Mouse (Mus musculus) ES-Bruce4 (cell line): ENCODE data around the gene Gpn3. TPM values are rescaled to one million over a fixed set of nuclear protein-coding genes. Genes with fewer than 3 reads are reported as not detected.

Experiments used
- H3K27ac ChIP-seq: 2 replicates; pipeline ENCODE4 v1.5.1; 2012; ENCODE audit warnings: low read length, inconsistent platforms; ENCODE audit not compliant: insufficient read depth
- H3K27me3 ChIP-seq: 2 replicates; pipeline ENCODE4 v1.6.1; 2012; ENCODE audit warnings: mild to moderate bottlenecking, low read length, inconsistent platforms; ENCODE audit not compliant: control insufficient read depth, poor library complexity, insufficient read depth, severe bottlenecking
- H3K36me3 ChIP-seq: 2 replicates; pipeline ENCODE4 v1.6.1; 2012; ENCODE audit warnings: inconsistent platforms, mild to moderate bottlenecking, low read length, moderate library complexity; ENCODE audit not compliant: control insufficient read depth, poor library complexity, insufficient read depth, severe bottlenecking
- H3K4me1 ChIP-seq: one replicate; pipeline ENCODE4 v1.8.1; 2011; ENCODE audit warnings: low read length; ENCODE audit not compliant: control insufficient read depth, insufficient read depth
- H3K4me3 ChIP-seq: 2 replicates; pipeline ENCODE4 v1.5.1; 2011; ENCODE audit warnings: low read depth, mild to moderate bottlenecking, low read length
- H3K9ac ChIP-seq: 2 replicates; pipeline ENCODE4 v1.6.1; 2012; ENCODE audit warnings: low read depth, mild to moderate bottlenecking, inconsistent platforms; ENCODE audit not compliant: poor library complexity, severe bottlenecking
- H3K9me3 ChIP-seq: replicated peaks from 2 replicates; pipeline ENCODE4 v1.6.1; 2012; ENCODE audit warnings: mild to moderate bottlenecking, low read length, inconsistent platforms; ENCODE audit not compliant: control insufficient read depth, poor library complexity, insufficient read depth, severe bottlenecking
- CTCF ChIP-seq: IDR thresholded peaks from one replicate; pipeline ENCODE4 v1.8.1; 2011; ENCODE audit warnings: low read depth, low read length
- EP300 ChIP-seq: IDR thresholded peaks from 2 replicates; pipeline ENCODE4 v1.6.1; 2011; ENCODE audit warnings: low read depth, low read length; ENCODE audit not compliant: insufficient read depth
- POLR2A ChIP-seq: IDR thresholded peaks from one replicate; pipeline ENCODE4 v1.8.1; 2011; ENCODE audit warnings: low read length; ENCODE audit not compliant: insufficient read depth
- polyA plus RNA-seq: library from polyadenylated mRNA; stranded (reverse); fragments of >200 nt; gene quantifications from 2 replicates; pipeline ENCODE4 v1.2.4, GENCODE M21; 2011; ENCODE audit warnings: low read depth; ENCODE audit not compliant: missing spikeins, insufficient read depth, insufficient read length

Gene Gpn3
- polyA plus RNA-seq, 1 experiment, result 71.9 TPM

DNA sequence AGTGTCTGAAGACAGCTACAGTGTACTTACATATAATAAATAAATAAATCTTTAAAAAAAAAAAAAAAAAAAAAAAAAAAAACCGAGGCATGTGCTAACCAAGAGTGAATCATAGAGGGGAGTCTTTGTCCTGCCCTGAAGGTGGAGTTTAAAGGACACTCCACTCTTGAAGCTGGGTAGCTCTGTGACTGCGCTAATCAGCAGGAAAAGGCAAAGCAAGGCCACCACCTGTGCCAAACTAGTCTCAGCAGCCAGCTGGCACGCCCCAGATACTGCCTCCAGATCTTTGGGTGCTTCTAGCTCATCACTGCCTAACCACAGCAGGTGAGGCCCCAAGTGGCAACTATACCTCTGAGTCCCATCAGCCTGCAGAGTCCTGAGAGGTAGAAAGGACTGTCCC, 37.0 kb upstream of the Gpn3 start:
- TF ChIP-seq EP300, result no peak
- TF ChIP-seq POLR2A, result no peak
- TF ChIP-seq CTCF, result no peak
- H3K9me3 ChIP-seq, result no peaks in the 10 kb centered on the region
- no peaks in the 10 kb centered on the region for H3K27me3 ChIP-seq
- no peaks in the 10 kb centered on the region for H3K36me3 ChIP-seq
- no peak overlapping the region for H3K9ac ChIP-seq
- peaks cover 1% of the 10 kb centered on the region for H3K4me1 ChIP-seq
- H3K4me3 ChIP-seq, result no peak overlapping the region
- H3K27ac ChIP-seq, result no peak overlapping the region

DNA sequence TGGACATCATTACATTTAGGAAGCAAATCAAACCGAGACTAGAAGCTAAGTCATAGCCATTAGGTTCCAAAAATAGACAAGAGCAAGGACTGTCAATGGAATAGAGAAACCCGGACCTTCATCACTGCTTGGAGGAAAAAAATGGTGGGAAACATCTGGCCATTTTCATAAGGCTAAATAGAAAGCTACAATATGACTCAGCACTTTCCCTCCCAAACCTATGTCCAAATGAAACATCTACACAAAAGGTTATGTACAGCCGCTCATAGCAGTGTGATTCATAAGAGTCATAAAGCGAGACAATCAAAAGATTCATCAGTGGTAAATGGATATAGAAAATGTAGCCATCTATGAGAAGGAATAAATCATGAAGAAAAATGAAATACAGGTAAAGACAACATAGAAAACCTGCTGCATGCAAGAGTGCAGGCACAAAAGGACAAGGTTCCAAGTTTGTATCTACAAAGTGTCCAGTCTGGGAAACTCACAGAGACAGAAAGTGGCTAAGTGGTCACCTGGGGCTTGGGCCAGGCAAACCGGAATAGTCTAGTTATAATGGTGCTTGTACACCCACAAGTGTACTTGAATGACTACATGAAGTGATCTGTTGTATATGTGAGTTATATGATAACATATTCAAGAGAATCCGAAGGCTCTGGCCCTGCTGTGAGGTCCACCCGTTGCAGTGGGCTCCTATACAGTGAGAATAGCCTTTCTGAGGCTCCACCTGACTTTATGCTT, 35.0 kb upstream of the Gpn3 start:
- Histone ChIP-seq H3K27me3 (no peaks in the 10 kb centered on the region), H3K36me3 (no peaks in the 10 kb centered on the region), H3K9ac (no peak overlapping the region), H3K9me3 (no peaks in the 10 kb centered on the region), H3K4me3 (no peak overlapping the region), H3K4me1 (peaks cover 1% of the 10 kb centered on the region), H3K27ac (no peak overlapping the region)
- TF ChIP-seq CTCF, result no peak
- TF ChIP-seq POLR2A, result no peak
- TF ChIP-seq EP300, result no peak

- no peaks in the 10 kb centered on the region for H3K27me3 ChIP-seq
- H3K4me3 ChIP-seq, result no peak overlapping the region
- H3K9me3 ChIP-seq, result peaks cover 3% of the 10 kb centered on the region; the same call in 1 of the 2 replicates
- H3K4me1 ChIP-seq, result no peaks in the 10 kb centered on the region
- no peak overlapping the region for H3K27ac ChIP-seq
- TF ChIP-seq EP300 (no peak), CTCF (no peak), POLR2A (no peak)
- H3K36me3 ChIP-seq, result no peaks in the 10 kb centered on the region
- no peak overlapping the region for H3K9ac ChIP-seq
These were observed 28.8 kb upstream of the Gpn3 start for GRCm38 (mm10) chr5:122342874-122343273.

DNA sequence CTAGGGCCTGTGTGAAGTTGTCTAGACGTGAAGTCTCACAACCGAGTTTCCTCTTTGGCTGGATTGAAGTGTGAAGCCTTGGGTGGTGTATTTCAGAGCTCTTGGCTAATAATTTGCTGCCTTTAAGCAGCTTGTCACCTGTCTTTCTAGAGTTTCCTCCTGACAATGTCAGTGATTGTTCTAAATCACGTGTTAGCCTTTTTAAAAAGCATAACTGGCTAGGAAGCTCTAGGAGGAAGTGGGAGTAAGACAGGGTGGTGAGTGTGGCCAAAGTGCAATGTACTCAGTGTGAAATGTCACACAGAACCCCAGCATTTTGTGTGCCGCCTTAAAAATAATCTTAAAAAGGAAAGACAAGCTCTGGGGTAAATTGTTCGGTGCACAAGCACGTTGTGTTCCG, 27.9 kb upstream of the Gpn3 start:
- no peak overlapping the region for H3K9ac ChIP-seq
- no peak overlapping the region for H3K27ac ChIP-seq
- H3K36me3 ChIP-seq, result no peaks in the 10 kb centered on the region
- peaks cover 3% of the 10 kb centered on the region; the same call in 1 of the 2 replicates for H3K9me3 ChIP-seq
- H3K4me1 ChIP-seq, result no peaks in the 10 kb centered on the region
- no peak overlapping the region for H3K4me3 ChIP-seq
- H3K27me3 ChIP-seq, result no peaks in the 10 kb centered on the region
- TF ChIP-seq CTCF (no peak), EP300 (no peak), POLR2A (no peak)

DNA sequence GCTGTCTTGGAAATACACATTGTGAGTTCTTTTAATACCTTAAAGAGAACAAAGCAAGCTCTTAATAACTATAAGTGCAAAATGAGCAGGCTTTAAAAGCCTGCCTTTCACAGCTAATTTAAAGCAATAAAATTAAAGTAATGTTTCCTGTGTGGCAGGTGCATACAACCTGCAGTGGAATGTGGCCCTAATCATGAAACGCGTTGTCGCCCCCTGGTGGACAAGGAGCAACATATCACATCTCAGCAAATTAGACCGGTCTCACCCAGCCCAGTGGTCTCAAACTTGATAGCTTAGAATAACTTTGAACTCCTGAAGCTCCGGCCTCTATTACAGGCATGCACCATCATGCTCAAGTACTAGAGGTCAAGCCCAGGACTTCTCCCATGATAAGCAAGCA, 27.4 kb upstream of the Gpn3 start:
- Histone ChIP-seq H3K27me3 (no peaks in the 10 kb centered on the region), H3K9me3 (peaks cover 3% of the 10 kb centered on the region; the same call in 1 of the 2 replicates), H3K27ac (no peak overlapping the region), H3K4me1 (no peaks in the 10 kb centered on the region), H3K4me3 (no peak overlapping the region), H3K36me3 (no peaks in the 10 kb centered on the region), H3K9ac (no peak overlapping the region)
- peak; percentile 96 for TF ChIP-seq CTCF
- no peak for TF ChIP-seq EP300

DNA sequence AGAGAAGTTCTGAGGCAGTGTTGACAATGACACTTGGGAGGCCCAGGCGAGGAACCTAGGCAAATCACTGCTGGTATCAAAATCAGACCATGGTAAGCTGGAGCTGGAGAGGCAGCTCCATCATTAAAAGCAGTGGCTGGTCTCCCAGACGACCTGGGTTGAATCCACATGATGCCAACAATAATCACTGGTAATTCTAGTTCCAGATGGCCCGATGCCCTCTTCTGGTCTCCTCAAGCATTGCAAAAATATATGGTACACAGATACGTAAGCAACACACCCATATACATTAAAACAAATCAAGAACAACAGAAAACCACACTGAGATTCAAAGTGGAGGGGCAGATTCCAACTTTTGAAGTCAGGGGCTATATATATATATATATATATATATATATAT, 25.9 kb upstream of the Gpn3 start:
- Histone ChIP-seq H3K4me1 (no peaks in the 10 kb centered on the region), H3K9me3 (peaks cover 3% of the 10 kb centered on the region; the same call in 1 of the 2 replicates), H3K4me3 (no peak overlapping the region), H3K36me3 (no peaks in the 10 kb centered on the region), H3K9ac (no peak overlapping the region), H3K27ac (no peak overlapping the region), H3K27me3 (no peaks in the 10 kb centered on the region)
- TF ChIP-seq CTCF (no peak), POLR2A (no peak), EP300 (no peak)
